Mouse (Mus musculus): Measurements from ENCODE around the gene Acsbg1. TPM values are rescaled to one million over a fixed set of nuclear protein-coding genes. Genes with fewer than 3 reads are reported as not detected.

Acsbg1 gene
- total and polyA plus RNA-seq, 2 experiments from 2014 or later: 0.07 to 0.69 TPM

- H3K27me3 ChIP-seq (ENCODE audit: control insufficient read depth, insufficient read depth, low read length): no peaks in the 10 kb centered on the region
- no peak overlapping the region for H3K9ac ChIP-seq (replicated peaks; ENCODE audit: low read depth, low read length)
- no peak overlapping the region for H3K4me3 ChIP-seq (ENCODE audit: low read depth, low read length)
- no peak overlapping the region for H3K4me2 ChIP-seq (ENCODE audit: low read depth, low read length)
- DNase-seq (ENCODE audit: low spot score): no peak
- no peak for ATAC-seq (ENCODE audit: insufficient read depth, low read depth)
- 69% methylated on average over 9 of the region's 9 CpGs for WGBS
- H3K36me3 ChIP-seq (replicated peaks; ENCODE audit: control insufficient read depth, insufficient read depth, low read length): no peaks in the 10 kb centered on the region
- no peaks in the 10 kb centered on the region for H3K4me1 ChIP-seq (ENCODE audit: control insufficient read depth, insufficient read depth)
- no peak overlapping the region for H3K27ac ChIP-seq (ENCODE audit: low read depth)
- H3K9me3 ChIP-seq (replicated peaks; ENCODE audit: control insufficient read depth, low read length): no peaks in the 10 kb centered on the region
- no peak for TF ChIP-seq CTCF (IDR thresholded peaks at IDR 0.05; ENCODE audit: low read depth)
- no peak for TF ChIP-seq EP300 (IDR thresholded peaks at IDR 0.05; ENCODE audit: low read depth)
Observed at GRCm38 (mm10) chr9:54571130-54571839, 90.4 kb downstream of the Acsbg1 start.

DNA sequence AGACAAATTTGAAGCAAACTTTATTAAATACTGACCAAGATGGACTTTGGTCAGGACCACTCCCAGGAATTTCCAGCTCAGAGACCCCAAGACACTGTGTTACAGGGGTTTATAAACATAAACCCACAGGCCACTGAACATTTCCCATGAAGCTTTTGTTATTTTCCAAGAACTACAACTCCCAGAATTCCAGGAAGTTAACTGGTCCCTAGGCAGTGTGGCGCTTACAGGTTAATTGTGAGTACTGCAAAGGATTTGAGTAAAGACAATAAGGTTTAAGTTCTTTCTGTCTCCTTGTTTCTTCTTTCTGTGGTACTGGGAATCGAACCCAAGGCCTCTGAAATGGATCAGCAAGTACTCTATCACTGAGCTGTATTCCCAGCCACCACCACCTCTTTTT lies 92.9 kb downstream of the Acsbg1 start:
- ATAC-seq (ENCODE audit: insufficient read depth, low read depth) (peak; percentile 51; the same call in 1 of the 2 replicates), DNase-seq (ENCODE audit: low spot score) (no peak)
- H3K27me3 ChIP-seq (ENCODE audit: control insufficient read depth, insufficient read depth, low read length): no peaks in the 10 kb centered on the region
- H3K9me3 ChIP-seq (replicated peaks; ENCODE audit: control insufficient read depth, low read length): no peaks in the 10 kb centered on the region
- H3K4me1 ChIP-seq (ENCODE audit: control insufficient read depth, insufficient read depth): no peaks in the 10 kb centered on the region
- no peak overlapping the region for H3K27ac ChIP-seq (ENCODE audit: low read depth)
- H3K9ac ChIP-seq (replicated peaks; ENCODE audit: low read depth, low read length): no peak overlapping the region
- 30% methylated on average over 2 of the region's 2 CpGs for WGBS
- H3K4me2 ChIP-seq (ENCODE audit: low read depth, low read length): no peak overlapping the region
- no peak overlapping the region for H3K4me3 ChIP-seq (ENCODE audit: low read depth, low read length)
- TF ChIP-seq EP300 (IDR thresholded peaks at IDR 0.05; ENCODE audit: low read depth): no peak
- peak; percentile 7; the same call in 1 of the 2 replicates for TF ChIP-seq CTCF (IDR thresholded peaks at IDR 0.05; ENCODE audit: low read depth)
- H3K36me3 ChIP-seq (replicated peaks; ENCODE audit: control insufficient read depth, insufficient read depth, low read length): no peaks in the 10 kb centered on the region

- Histone ChIP-seq H3K4me3 (ENCODE audit: low read depth, low read length) (no peak overlapping the region), H3K27me3 (ENCODE audit: control insufficient read depth, insufficient read depth, low read length) (no peaks in the 10 kb centered on the region), H3K36me3 (replicated peaks; ENCODE audit: control insufficient read depth, insufficient read depth, low read length) (no peaks in the 10 kb centered on the region), H3K4me2 (ENCODE audit: low read depth, low read length) (no peak overlapping the region), H3K27ac (ENCODE audit: low read depth) (no peak overlapping the region), H3K9ac (replicated peaks; ENCODE audit: low read depth, low read length) (no peak overlapping the region), H3K9me3 (replicated peaks; ENCODE audit: control insufficient read depth, low read length) (no peaks in the 10 kb centered on the region), H3K4me1 (ENCODE audit: control insufficient read depth, insufficient read depth) (no peaks in the 10 kb centered on the region)
- WGBS: 47% methylated on average over 4 of the region's 4 CpGs
- DNase-seq (ENCODE audit: low spot score) (no peak), ATAC-seq (ENCODE audit: insufficient read depth, low read depth) (no peak)
- TF ChIP-seq EP300 (IDR thresholded peaks at IDR 0.05; ENCODE audit: low read depth) (no peak), CTCF (IDR thresholded peaks at IDR 0.05; ENCODE audit: low read depth) (no peak)
Observed at GRCm38 (mm10) chr9:54566958-54567357, 94.7 kb downstream of the Acsbg1 start.

DNA sequence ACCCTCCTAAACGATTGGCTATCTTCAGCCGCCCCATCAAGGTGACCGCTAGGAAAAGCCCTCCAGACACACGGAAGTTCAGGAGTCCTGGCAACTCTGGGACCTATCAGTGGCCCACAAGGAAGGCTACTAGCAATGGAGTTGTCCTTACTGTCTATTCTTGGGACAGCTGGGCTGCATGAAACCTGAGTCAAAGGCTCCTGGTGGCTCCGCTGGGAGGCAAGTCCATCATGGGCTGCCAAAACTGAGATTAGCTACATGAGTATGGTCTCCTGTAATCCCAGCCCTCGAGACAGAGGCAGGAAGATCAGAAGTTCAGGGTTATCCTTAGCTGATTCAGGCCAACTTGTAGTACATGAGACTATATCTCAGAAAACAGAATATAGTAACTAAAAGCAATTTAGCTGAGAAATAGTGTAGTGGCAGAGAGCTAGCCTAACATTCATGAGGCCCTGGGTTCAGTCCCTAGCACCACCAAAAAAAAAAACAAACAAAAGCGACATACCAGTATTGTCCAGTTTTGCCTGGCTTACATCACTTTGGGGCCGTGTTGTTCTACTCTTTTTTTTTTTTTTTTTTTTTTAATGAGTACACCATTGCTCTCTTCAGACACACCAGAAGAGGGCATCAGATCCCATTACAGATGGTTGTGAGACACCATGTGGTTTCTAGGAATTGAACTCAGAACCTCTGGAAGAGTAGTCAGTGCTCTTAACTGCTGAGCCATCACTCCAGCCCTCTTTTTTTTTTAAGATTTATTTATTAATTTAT lies 100.7 kb downstream of the Acsbg1 start:
- DNase-seq (ENCODE audit: low spot score) (no peak), ATAC-seq (ENCODE audit: insufficient read depth, low read depth) (no peak)
- no peak for TF ChIP-seq EP300 (IDR thresholded peaks at IDR 0.05; ENCODE audit: low read depth)
- no peak for TF ChIP-seq CTCF (IDR thresholded peaks at IDR 0.05; ENCODE audit: low read depth)
- Histone ChIP-seq H3K36me3 (replicated peaks; ENCODE audit: control insufficient read depth, insufficient read depth, low read length) (no peaks in the 10 kb centered on the region), H3K27me3 (ENCODE audit: control insufficient read depth, insufficient read depth, low read length) (no peaks in the 10 kb centered on the region), H3K27ac (ENCODE audit: low read depth) (no peak overlapping the region), H3K4me1 (ENCODE audit: control insufficient read depth, insufficient read depth) (no peaks in the 10 kb centered on the region), H3K9ac (replicated peaks; ENCODE audit: low read depth, low read length) (no peak overlapping the region), H3K4me3 (ENCODE audit: low read depth, low read length) (no peak overlapping the region), H3K9me3 (replicated peaks; ENCODE audit: control insufficient read depth, low read length) (no peaks in the 10 kb centered on the region), H3K4me2 (ENCODE audit: low read depth, low read length) (no peak overlapping the region)
- 78% methylated on average over 8 of the region's 8 CpGs for WGBS

- H3K36me3 ChIP-seq (replicated peaks; ENCODE audit: control insufficient read depth, insufficient read depth, low read length): no peaks in the 10 kb centered on the region
- DNase-seq (ENCODE audit: low spot score): peak; percentile 85
- no peaks in the 10 kb centered on the region for H3K9me3 ChIP-seq (replicated peaks; ENCODE audit: control insufficient read depth, low read length)
- no peak within 1 kb of the TSS for H3K27ac ChIP-seq (ENCODE audit: low read depth)
- under 1% methylated on average over 47 of the region's 54 CpGs for WGBS
- peak within 1 kb of the TSS; percentile 86 for H3K4me2 ChIP-seq (ENCODE audit: low read depth, low read length)
- no peaks in the 10 kb centered on the region for H3K27me3 ChIP-seq (ENCODE audit: control insufficient read depth, insufficient read depth, low read length)
- no peaks in the 10 kb centered on the region for H3K4me1 ChIP-seq (ENCODE audit: control insufficient read depth, insufficient read depth)
- H3K4me3 ChIP-seq (ENCODE audit: low read depth, low read length): peak within 1 kb of the TSS; percentile 55
- peak; percentile 98 for ATAC-seq (ENCODE audit: insufficient read depth, low read depth)
- no peak for TF ChIP-seq EP300 (IDR thresholded peaks at IDR 0.05; ENCODE audit: low read depth)
- TF ChIP-seq CTCF (IDR thresholded peaks at IDR 0.05; ENCODE audit: low read depth): peak; percentile 36
- 0 out of 2 replicates have a peak within 1 kb of the TSS, but pooled peaks have one; percentile 37 for H3K9ac ChIP-seq (replicated peaks; ENCODE audit: low read depth, low read length)
Observed at GRCm38 (mm10) chr9:54559771-54560471, 101.7 kb downstream of the Acsbg1 start, which contains the start of gene Cib2. Gene Cib2, minus strand, starts transcription at chr9:54560218.

Measured in heart, postnatal 0 days (tissue).